Mouse (Mus musculus) ovary, adult 18-20 months (tissue): ENCODE measurements around the gene Lrriq3.

Experiments used
- DNase-seq: peaks from one replicate; pipeline ENCODE4 v3.0.0; 2022; ENCODE audit warnings: low spot score, mixed read lengths

Gene Lrriq3

GRCm38 (mm10) chr3:155093116-155093956 lies at the start of gene Lrriq3, which contains the start of gene Fpgt:
Gene Lrriq3, plus strand, starts transcription at chr3:155093434.
Gene Fpgt, minus strand, starts transcription at chr3:155093403.
- DNase-seq, result peak; percentile 87

GRCm38 (mm10) chr3:155052021-155052420 lies 41.2 kb upstream of the Lrriq3 start:
- no peak for DNase-seq

- no peak for DNase-seq
Observed at GRCm38 (mm10) chr3:155053189-155053588, 40.0 kb upstream of the Lrriq3 start.

GRCm38 (mm10) chr3:155055231-155055916 lies 37.9 kb upstream of the Lrriq3 start, which contains the start of gene Tnni3k:
Gene Tnni3k, minus strand, starts transcription at chr3:155055407.
- DNase-seq, result no peak

GRCm38 (mm10) chr3:155056606-155057005 lies 36.6 kb upstream of the Lrriq3 start:
- no peak for DNase-seq

- DNase-seq, result no peak
Observed at GRCm38 (mm10) chr3:155057566-155057965, 35.7 kb upstream of the Lrriq3 start.

- DNase-seq, result no peak
Observed at GRCm38 (mm10) chr3:155058800-155059448, 34.3 kb upstream of the Lrriq3 start.

GRCm38 (mm10) chr3:155059449-155059822 lies 33.8 kb upstream of the Lrriq3 start:
- no peak for DNase-seq

GRCm38 (mm10) chr3:155077908-155078307 lies 15.3 kb upstream of the Lrriq3 start:
- no peak for DNase-seq

GRCm38 (mm10) chr3:155092081-155092480 lies 1.2 kb upstream of the Lrriq3 start:
- no peak for DNase-seq

- no peak for DNase-seq
Observed at GRCm38 (mm10) chr3:155099266-155099665, 6.0 kb downstream of the Lrriq3 start.

GRCm38 (mm10) chr3:155105957-155106356 lies 12.7 kb downstream of the Lrriq3 start:
- no peak for DNase-seq

GRCm38 (mm10) chr3:155137737-155138136 lies 44.5 kb downstream of the Lrriq3 start:
- no peak for DNase-seq

GRCm38 (mm10) chr3:155141047-155141446 lies 47.8 kb downstream of the Lrriq3 start:
- no peak for DNase-seq

- no peak for DNase-seq
Observed at GRCm38 (mm10) chr3:155144368-155144767, 51.1 kb downstream of the Lrriq3 start.

- DNase-seq, result no peak
Observed at GRCm38 (mm10) chr3:155161842-155162241, 68.6 kb downstream of the Lrriq3 start.

- no peak for DNase-seq
Observed at GRCm38 (mm10) chr3:155180303-155180902, 87.2 kb downstream of the Lrriq3 start.

- DNase-seq, result no peak
Observed at GRCm38 (mm10) chr3:155186456-155186855, 93.2 kb downstream of the Lrriq3 start.

- DNase-seq, result no peak
Observed at GRCm38 (mm10) chr3:155188857-155189256, 95.6 kb downstream of the Lrriq3 start.

- no peak for DNase-seq
Observed at GRCm38 (mm10) chr3:155234919-155235318, 141.7 kb downstream of the Lrriq3 start.

- no peak for DNase-seq
Observed at GRCm38 (mm10) chr3:155235502-155235901, 142.3 kb downstream of the Lrriq3 start.
